Mouse (Mus musculus) midbrain, embryonic 11.5 days (tissue): Measurements from ENCODE around the gene Med14. TPM values are rescaled to one million over a fixed set of nuclear protein-coding genes. Genes with fewer than 3 reads are reported as not detected.

Source experiments
- ATAC-seq: fragments of 200-750 bp; cut with Nextera tagmentation; 2 replicates; pipeline ENCODE4 v1.8.0; 2017; ENCODE audit warnings: moderate TSS enrichment, moderate library complexity; ENCODE audit not compliant: low FRiP score
- DNase-seq: peaks from one replicate; pipeline ENCODE4 v3.0.0; 2015; ENCODE audit warnings: low spot score; ENCODE audit errors: missing footprints
- H3K27ac ChIP-seq: fragments of 300-500 bp; sonication (generic); 2 replicates; pipeline ENCODE4 v1.5.1; 2014; ENCODE audit warnings: low read depth, low read length
- H3K27me3 ChIP-seq: fragments of 300-500 bp; sonication (generic); 2 replicates; pipeline ENCODE4 v1.6.1; 2014; ENCODE audit warnings: mild to moderate bottlenecking, low read length, moderate library complexity, mixed read lengths; ENCODE audit not compliant: control insufficient read depth, insufficient read depth
- H3K36me3 ChIP-seq: fragments of 300-500 bp; sonication (generic); 2 replicates; pipeline ENCODE4 v1.6.1; 2014; ENCODE audit warnings: mild to moderate bottlenecking, low read length, moderate library complexity, mixed read lengths; ENCODE audit not compliant: control insufficient read depth, insufficient read depth
- H3K4me1 ChIP-seq: fragments of 300-500 bp; sonication (generic); 2 replicates; pipeline ENCODE4 v1.6.1; 2014; ENCODE audit warnings: low read length; ENCODE audit not compliant: control insufficient read depth, insufficient read depth
- H3K4me2 ChIP-seq: fragments of 300-500 bp; sonication (generic); 2 replicates; pipeline ENCODE4 v1.6.1; 2014; ENCODE audit warnings: mild to moderate bottlenecking, moderate library complexity
- H3K4me3 ChIP-seq: fragments of 300-500 bp; sonication (generic); 2 replicates; pipeline ENCODE4 v1.5.1; 2014; ENCODE audit warnings: low read depth, low read length
- H3K9ac ChIP-seq: fragments of 300-500 bp; sonication (generic); 2 replicates; pipeline ENCODE4 v1.6.1; 2014; ENCODE audit warnings: low read length
- H3K9me3 ChIP-seq: fragments of 300-500 bp; sonication (generic); 2 replicates; pipeline ENCODE4 v1.6.1; 2016; ENCODE audit warnings: low read length; ENCODE audit not compliant: control insufficient read depth
- WGBS: fragments of 180-500 bp; shearing (Covaris S2); extraction: QIAGEN DNeasy Blood & Tissue Kit; methylation state at CpG from one replicate; pipeline ENCODE4 v1.1.7; 2014; 5-methylcytosine and 5-hydroxymethylcytosine counted together
- polyA plus RNA-seq: library from polyadenylated mRNA; unstranded; fragments of >200 nt; fragmentation: Nextera tagmentation; extraction: Ambion mirVana; gene quantifications from 2 replicates; pipeline ENCODE4 v1.2.1, GENCODE M21; 2014

Med14 gene
- polyA plus RNA-seq, 1 experiment from 2014 or later: 25.9 TPM

DNA sequence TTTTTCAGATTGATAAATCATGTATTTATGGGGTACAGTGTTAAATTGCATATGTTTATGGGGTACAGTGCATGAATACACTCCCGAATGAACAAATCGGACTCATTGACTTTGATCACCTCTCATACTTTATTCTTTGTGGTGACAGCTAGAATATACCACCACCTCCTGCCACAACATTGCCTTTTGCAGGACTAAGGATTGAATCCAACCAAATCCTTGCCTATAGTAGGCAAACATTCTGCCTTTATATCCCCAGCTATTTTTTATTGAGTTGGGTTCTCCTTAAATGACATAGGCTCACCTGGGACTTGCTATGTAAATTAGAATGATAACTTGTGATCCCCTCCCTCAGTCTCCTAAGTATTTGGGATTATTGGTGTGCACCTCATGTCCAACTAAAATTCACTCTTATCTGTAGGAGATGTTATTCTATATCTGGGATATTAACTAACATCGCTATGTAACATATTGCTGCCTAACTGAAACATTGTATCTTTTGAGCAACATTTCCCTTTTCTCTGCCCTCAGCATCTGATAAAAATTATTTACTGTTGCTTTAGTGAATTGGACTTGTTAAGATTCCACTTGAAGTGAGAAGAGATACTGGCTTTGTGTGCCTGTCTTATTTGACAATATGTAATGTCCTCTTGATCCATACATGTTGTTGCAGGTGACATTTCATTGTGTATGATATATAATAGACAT is 1.4 kb upstream of the Med14 start:
- 74% methylated on average over 3 of the region's 3 CpGs for WGBS
- peak overlapping the region; percentile 93; the same call in 1 of the 2 replicates for H3K27ac ChIP-seq
- no peak for DNase-seq
- peak overlapping the region; percentile 62 for H3K4me3 ChIP-seq
- peak overlapping the region; percentile 55 for H3K4me2 ChIP-seq
- no peaks in the 10 kb centered on the region for H3K36me3 ChIP-seq
- H3K9ac ChIP-seq: peak overlapping the region; percentile 79
- H3K27me3 ChIP-seq: no peaks in the 10 kb centered on the region
- no peaks in the 10 kb centered on the region for H3K9me3 ChIP-seq
- H3K4me1 ChIP-seq: no peaks in the 10 kb centered on the region
- no peak for ATAC-seq

DNA sequence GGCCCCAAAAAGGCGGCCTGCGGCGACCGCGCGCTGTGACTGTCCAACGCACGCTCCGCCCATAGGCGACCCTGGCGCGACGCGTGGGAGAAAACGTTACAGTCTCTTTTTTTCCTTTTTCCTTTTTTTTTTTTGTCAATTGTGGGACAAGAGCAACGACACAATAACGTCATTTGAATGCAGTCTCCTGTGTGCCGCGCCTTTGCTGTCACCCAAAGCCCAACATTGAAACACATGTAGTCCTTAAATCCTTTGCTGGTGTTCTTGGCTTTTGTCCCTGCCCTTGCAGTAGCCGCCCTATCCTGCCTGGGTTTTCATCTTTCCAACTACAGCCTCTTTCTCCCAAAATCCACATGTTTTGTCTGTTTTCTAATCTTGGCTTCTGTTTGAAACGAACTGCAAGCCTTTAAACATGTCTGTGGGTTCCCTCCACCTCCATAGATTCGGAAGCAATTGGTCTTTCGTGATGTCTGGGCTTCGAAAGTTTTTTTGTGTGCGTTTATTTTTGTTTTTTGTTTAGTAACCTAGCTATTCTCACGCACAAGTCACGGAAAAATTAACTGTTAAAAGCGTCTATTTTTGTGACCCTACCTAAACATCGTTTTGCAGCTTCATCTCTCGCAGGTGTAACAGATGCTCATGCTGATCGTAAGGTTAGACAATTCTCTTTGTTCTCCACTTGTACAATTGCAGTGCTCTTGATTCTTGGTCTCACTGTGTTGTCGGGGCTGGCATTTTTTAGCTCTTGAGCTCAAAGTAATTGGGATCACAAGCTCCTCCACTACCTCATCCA is 657 bp upstream of the Med14 start:
- ATAC-seq (no peak; the same call in 1 of the 2 replicates), DNase-seq (peak; percentile 92)
- Histone ChIP-seq H3K4me3 (peak overlapping the region; percentile 62), H3K4me1 (no peaks in the 10 kb centered on the region), H3K9me3 (no peaks in the 10 kb centered on the region), H3K27ac (peak overlapping the region; percentile 93), H3K36me3 (no peaks in the 10 kb centered on the region), H3K9ac (peak overlapping the region; percentile 79), H3K4me2 (peak overlapping the region; percentile 55), H3K27me3 (no peaks in the 10 kb centered on the region)
- WGBS: 15% methylated on average over 32 of the region's 32 CpGs

DNA sequence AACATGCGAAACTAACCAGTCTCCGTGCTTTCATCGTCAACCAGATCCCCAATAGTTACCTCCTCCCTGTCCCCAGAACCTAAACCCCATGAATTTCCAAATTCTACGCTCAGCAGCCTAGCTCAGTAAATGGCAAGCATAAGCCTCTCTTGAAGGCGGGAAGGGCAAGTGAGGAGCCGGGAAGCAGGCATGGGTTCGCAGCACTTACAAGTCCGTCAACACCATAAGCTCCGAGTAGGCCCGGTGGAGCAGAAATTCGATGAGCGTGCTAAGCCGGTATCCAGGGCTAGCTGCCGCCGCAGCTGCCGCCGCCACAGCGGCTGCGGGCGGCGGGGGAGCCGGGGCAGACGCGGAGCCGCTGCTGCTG is 631 bp downstream of the Med14 start:
- H3K4me3 ChIP-seq: peak overlapping the region; percentile 62
- no peaks in the 10 kb centered on the region for H3K27me3 ChIP-seq
- no peaks in the 10 kb centered on the region for H3K36me3 ChIP-seq
- 10% methylated on average over 17 of the region's 25 CpGs for WGBS
- peak overlapping the region; percentile 79 for H3K9ac ChIP-seq
- peak; percentile 92 for DNase-seq
- no peaks in the 10 kb centered on the region for H3K4me1 ChIP-seq
- no peak; the same call in 1 of the 2 replicates for ATAC-seq
- H3K27ac ChIP-seq: peak overlapping the region; percentile 93
- H3K4me2 ChIP-seq: peak overlapping the region; percentile 55
- no peaks in the 10 kb centered on the region for H3K9me3 ChIP-seq

DNA sequence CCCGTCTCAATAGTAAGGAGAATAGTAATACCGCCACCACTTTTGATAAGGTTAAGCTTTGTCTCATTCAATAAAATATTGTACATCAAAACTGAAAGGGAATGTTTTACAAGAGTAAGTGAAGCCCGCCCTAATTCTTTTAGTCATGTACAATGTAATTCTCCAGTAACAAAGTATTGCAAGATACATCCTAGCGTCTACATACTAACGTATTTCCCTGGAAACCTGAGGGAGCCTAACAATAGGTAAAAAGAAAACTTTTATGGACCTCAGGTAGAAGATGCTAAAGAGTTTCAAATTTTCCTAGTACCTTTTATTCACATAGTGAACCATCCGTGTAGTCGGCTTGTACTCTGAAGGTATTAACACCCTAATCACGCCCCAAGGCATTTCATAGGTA is 1.4 kb downstream of the Med14 start:
- H3K9me3 ChIP-seq: no peaks in the 10 kb centered on the region
- no peaks in the 10 kb centered on the region for H3K27me3 ChIP-seq
- H3K4me3 ChIP-seq: peak overlapping the region; percentile 62
- H3K4me2 ChIP-seq: peak overlapping the region; percentile 55
- no peak overlapping the region for H3K27ac ChIP-seq
- H3K9ac ChIP-seq: peak overlapping the region; percentile 30; the same call in 1 of the 2 replicates
- DNase-seq (peak; percentile 82), ATAC-seq (no peak)
- H3K36me3 ChIP-seq: no peaks in the 10 kb centered on the region
- H3K4me1 ChIP-seq: no peaks in the 10 kb centered on the region
- WGBS: 21% methylated on average over 8 of the region's 8 CpGs

DNA sequence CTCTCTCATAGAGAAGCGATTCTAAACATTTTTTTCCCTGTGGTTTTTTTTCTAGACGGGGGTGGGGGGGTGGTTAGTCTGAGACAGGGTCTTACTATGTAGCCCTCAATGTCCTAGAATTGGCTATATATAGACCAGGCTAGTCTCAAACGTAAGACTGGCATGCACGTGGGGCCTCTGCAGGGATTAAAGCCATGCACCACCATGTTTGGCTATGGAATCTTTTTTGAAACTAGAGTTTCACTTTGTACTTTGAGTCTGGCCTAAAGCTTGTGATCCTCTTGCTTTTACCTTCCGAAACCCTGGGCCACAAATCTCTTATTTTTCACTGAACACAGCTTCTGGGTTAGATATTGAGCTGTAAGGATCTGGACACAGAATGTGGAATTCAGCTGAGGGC is 2.2 kb downstream of the Med14 start:
- no peak overlapping the region for H3K9ac ChIP-seq

DNA sequence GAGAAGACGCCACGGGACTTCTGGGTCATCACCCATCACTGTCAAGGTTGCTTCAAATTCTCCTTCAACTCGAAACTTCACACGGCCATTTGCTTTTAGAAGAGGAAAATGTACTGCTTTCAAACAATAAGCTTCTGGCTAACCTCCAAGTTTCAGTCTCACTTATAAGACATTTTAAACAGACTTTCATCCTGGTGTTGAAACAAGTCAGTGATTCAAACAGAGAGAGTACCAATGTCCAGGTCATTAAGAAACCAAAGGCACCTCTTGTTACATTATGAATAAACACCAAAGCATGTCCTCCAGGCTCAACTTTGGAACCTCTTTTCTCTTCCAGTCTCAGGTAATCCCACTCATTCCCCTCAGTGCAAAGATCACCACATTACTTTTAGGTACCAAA is 14.0 kb downstream of the Med14 start:
- ATAC-seq (no peak), DNase-seq (no peak)
- WGBS: 88% methylated on average over 4 of the region's 4 CpGs
- no peak overlapping the region for H3K4me3 ChIP-seq
- H3K4me2 ChIP-seq: no peak overlapping the region
- no peak overlapping the region for H3K9ac ChIP-seq
- H3K36me3 ChIP-seq: no peaks in the 10 kb centered on the region
- H3K9me3 ChIP-seq: no peaks in the 10 kb centered on the region
- H3K4me1 ChIP-seq: no peaks in the 10 kb centered on the region
- H3K27me3 ChIP-seq: no peaks in the 10 kb centered on the region
- no peak overlapping the region for H3K27ac ChIP-seq

More for the DNA sequence above, 2.2 kb downstream of the Med14 start:
- WGBS: 50% methylated on average over 5 of the region's 5 CpGs
- no peaks in the 10 kb centered on the region for H3K36me3 ChIP-seq
- no peaks in the 10 kb centered on the region for H3K9me3 ChIP-seq
- H3K4me1 ChIP-seq: no peaks in the 10 kb centered on the region
- no peak overlapping the region for H3K27ac ChIP-seq
- no peaks in the 10 kb centered on the region for H3K27me3 ChIP-seq
- H3K4me3 ChIP-seq: no peak overlapping the region
- peak overlapping the region; percentile 55; the same call in 1 of the 2 replicates for H3K4me2 ChIP-seq
- ATAC-seq (no peak), DNase-seq (no peak)

DNA sequence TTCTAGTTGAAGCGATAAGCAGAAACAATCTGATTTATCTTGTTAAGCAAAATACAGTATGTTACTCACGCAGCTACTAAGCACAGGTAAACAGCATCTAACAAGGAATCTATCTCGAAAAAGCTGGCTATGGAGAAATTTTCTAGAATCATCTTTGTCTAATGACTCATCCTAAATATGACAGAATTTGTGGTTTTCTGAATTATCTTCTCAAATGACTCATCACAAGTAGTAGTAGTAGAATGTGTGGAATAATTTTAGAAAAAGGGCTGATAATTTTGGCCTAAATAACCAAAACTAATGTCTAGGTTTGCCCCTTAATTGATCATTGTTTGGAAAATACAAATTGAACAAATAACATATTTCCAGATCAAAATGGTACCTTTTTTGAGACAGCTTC is 15.1 kb downstream of the Med14 start:
- Histone ChIP-seq H3K36me3 (no peaks in the 10 kb centered on the region), H3K4me3 (no peak overlapping the region), H3K9ac (no peak overlapping the region), H3K4me2 (no peak overlapping the region), H3K9me3 (no peaks in the 10 kb centered on the region), H3K4me1 (no peaks in the 10 kb centered on the region), H3K27me3 (no peaks in the 10 kb centered on the region), H3K27ac (no peak overlapping the region)
- WGBS: 93% methylated on average over 3 of the region's 3 CpGs
- DNase-seq (no peak), ATAC-seq (no peak)

DNA sequence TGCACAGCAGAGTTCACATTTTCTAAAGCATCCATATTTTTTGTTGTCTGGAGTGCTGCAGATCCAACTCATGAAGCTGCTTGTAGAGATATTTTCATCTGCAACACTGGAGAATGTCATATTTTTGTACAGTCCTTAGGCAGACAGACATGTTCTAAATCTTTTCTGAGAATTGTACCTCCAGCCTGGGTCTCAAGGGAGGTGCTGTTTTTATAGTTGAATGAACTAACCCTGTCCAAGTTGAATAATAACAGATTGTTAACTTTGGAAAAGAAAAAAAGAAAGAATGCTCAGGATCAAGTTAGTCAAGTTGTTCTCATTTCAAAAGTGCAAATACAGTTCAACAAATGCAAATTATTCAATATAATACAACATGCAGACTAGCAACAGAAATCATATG is 21.5 kb downstream of the Med14 start:
- no peak overlapping the region for H3K27ac ChIP-seq
- H3K4me3 ChIP-seq: no peak overlapping the region
- DNase-seq (no peak), ATAC-seq (no peak)
- no peaks in the 10 kb centered on the region for H3K27me3 ChIP-seq
- H3K4me2 ChIP-seq: no peak overlapping the region
- no peaks in the 10 kb centered on the region for H3K9me3 ChIP-seq
- H3K9ac ChIP-seq: no peak overlapping the region
- H3K4me1 ChIP-seq: no peaks in the 10 kb centered on the region
- no peaks in the 10 kb centered on the region for H3K36me3 ChIP-seq

DNA sequence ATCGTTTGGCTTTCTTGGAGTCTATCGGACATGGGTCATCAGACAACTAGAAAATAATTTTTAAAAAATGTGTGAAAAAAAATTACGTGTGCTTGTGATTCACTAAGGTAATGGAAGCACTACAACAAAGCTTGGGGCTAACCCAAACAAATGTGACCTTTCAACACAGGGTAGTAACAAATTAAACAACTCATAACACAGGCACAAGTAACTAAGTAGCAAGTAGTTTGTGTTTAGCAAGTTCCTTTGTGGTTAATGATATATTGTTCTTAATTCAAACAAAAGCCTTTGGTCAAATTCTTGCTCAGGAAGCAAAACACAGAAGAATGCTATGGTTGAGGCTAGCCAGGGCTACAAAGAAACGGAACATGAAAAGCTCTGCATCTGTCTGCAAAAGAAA is 45.8 kb downstream of the Med14 start:
- H3K36me3 ChIP-seq: no peaks in the 10 kb centered on the region
- H3K27ac ChIP-seq: no peak overlapping the region
- WGBS: 88% methylated on average over 4 of the region's 4 CpGs
- ATAC-seq (no peak), DNase-seq (no peak)
- H3K9ac ChIP-seq: no peak overlapping the region
- H3K4me3 ChIP-seq: no peak overlapping the region
- H3K4me1 ChIP-seq: no peaks in the 10 kb centered on the region
- no peaks in the 10 kb centered on the region for H3K27me3 ChIP-seq
- H3K4me2 ChIP-seq: no peak overlapping the region
- no peaks in the 10 kb centered on the region for H3K9me3 ChIP-seq
